Mouse (Mus musculus): ENCODE results near the gene Chl1.

Gene Chl1

DNA sequence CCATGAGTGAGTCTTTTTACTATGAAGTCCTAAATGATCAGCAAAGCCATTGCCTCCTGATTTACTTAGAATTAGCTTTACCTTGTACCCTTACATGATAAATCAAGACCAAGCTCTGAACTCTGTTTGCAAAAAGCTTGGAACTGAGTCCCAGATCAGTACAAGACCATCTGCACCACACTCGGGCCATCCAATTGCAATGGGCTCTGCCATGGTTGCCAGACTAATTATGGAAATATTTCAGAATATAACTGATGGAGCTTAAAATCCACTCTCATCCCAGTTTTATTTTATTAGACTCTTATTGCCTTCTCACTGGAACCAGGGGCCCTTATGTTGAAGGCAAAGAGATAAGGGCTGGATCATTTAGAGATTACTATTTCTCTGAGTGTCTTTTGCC is 284.9 kb downstream of the Chl1 start:
- DNase-seq (ENCODE audit: low read depth, low spot score) = no peak

Measured in ES-CJ7 (cell line).